In genomic region chr5:125340547-125341262, GRCm38 (mm10) we compare ENCODE assay signal across 8 mouse cellular contexts. TPM values are rescaled to one million over a fixed set of nuclear protein-coding genes. Genes with fewer than 3 reads are reported as not detected.
DNase-seq lines count a peak whose midpoint lies in the region; ATAC-seq lines count a peak whose summit lies in the region.

TSS of gene Scarb1 (minus strand) at chr5:125341094.

- ATAC-seq in activated CD4-positive, CD25-positive, alpha-beta regulatory T cell, adult 4 months, result peak; percentile 70
- ATAC-seq in megakaryocyte, adult 5-6 weeks (ENCODE audit: poor library complexity, severe bottlenecking), result peak; percentile 70

- peak; percentile 91 for DNase-seq in embryo, embryonic 10 days (ENCODE audit: low spot score)
- peak; percentile 88 for DNase-seq in gastrocnemius, postnatal 10 days
- DNase-seq in induced T-regulatory cell, adult 2 months (ENCODE audit: low read depth), result peak; percentile 89
- DNase-seq in left cerebral cortex, adult 8-10 months (ENCODE audit: low spot score in 2 of 2), result peak; percentile 68 to 77
- peak; percentile 88 for DNase-seq in right cerebral cortex, adult 18-20 months
- DNase-seq in urinary bladder, postnatal 10 days (ENCODE audit: low spot score), result peak; percentile 52

RNA-seq across cellular contexts. Expression of gene Scarb1, which starts in this region (rescaled TPM):
- polyA plus RNA-seq in activated CD4-positive, CD25-positive, alpha-beta regulatory T cell, adult 4 months (2017; shearing (Covaris generic)), result 1 to 10 TPM; 8.8 to 9.4 TPM
- total RNA-seq in gastrocnemius, postnatal 10 days (2021), result 10 to 100 TPM; 49.8 to 58.0 TPM
- total RNA-seq in left cerebral cortex, adult 8-10 months (2022), result 10 to 100 TPM; 28.6 to 34.9 (median 30.0) TPM
- total RNA-seq in megakaryocyte, adult 5-6 weeks (2015), result 88.7 and 92.9 TPM in 2 replicates
- 86.3 and 88.2 TPM in 2 replicates for total RNA-seq in megakaryocyte, adult 5-6 weeks (2017)

Comparison
In these comparisons a context has a peak if more than half of its experiments do, and no peak if none do; other contexts are left out.
1. Peak in every context shown above with its lines: DNase-seq and ATAC-seq.